Mouse (Mus musculus) liver, adult 2 months (tissue): ENCODE measurements around the gene Nol4l. TPM values are rescaled to one million over a fixed set of nuclear protein-coding genes. Genes with fewer than 3 reads are reported as not detected.

ENCODE experiments used
- DNase-seq: peaks from one replicate; pipeline ENCODE4 v3.0.0-alpha.2; 2011; ENCODE audit warnings: low read depth, low spot score; ENCODE audit errors: extremely low read depth
- H3K27ac ChIP-seq: fragments of 200-500 bp; replicated peaks from 2 replicates; pipeline ENCODE4 v1.5.1; 2012; ENCODE audit warnings: low read depth, mild to moderate bottlenecking, control low read depth, inconsistent platforms, low read length; ENCODE audit not compliant: insufficient read depth
- H3K27me3 ChIP-seq: fragments of 200-500 bp; 2 replicates; pipeline ENCODE4 v1.6.1; 2012; ENCODE audit warnings: mild to moderate bottlenecking, moderate library complexity, low read length, inconsistent platforms; ENCODE audit not compliant: control insufficient read depth, insufficient read depth
- H3K36me3 ChIP-seq: fragments of 200-500 bp; 2 replicates; pipeline ENCODE4 v1.6.1; 2012; ENCODE audit warnings: low read length, inconsistent platforms; ENCODE audit not compliant: control insufficient read depth, insufficient read depth
- H3K4me1 ChIP-seq: fragments of 200-500 bp; 2 replicates; pipeline ENCODE4 v1.6.1; 2011; ENCODE audit warnings: low read length; ENCODE audit not compliant: control insufficient read depth, insufficient read depth
- H3K4me3 ChIP-seq: fragments of 200-500 bp; 2 replicates; pipeline ENCODE4 v1.5.1; 2011; ENCODE audit warnings: low read depth, mild to moderate bottlenecking, control low read depth, low read length, moderate library complexity; ENCODE audit not compliant: insufficient read depth
- H3K79me2 ChIP-seq: fragments of 200-500 bp; 2 replicates; pipeline ENCODE4 v1.6.1; 2012; ENCODE audit warnings: inconsistent platforms, mild to moderate bottlenecking, low read length, moderate library complexity; ENCODE audit not compliant: control insufficient read depth, insufficient read depth
- H3K9ac ChIP-seq: fragments of 200-500 bp; 2 replicates; pipeline ENCODE4 v1.6.1; 2012; ENCODE audit warnings: low read depth, mild to moderate bottlenecking, control low read depth, inconsistent platforms, low read length
- CTCF ChIP-seq: fragments of 200-500 bp; IDR thresholded peaks from 2 replicates; pipeline ENCODE4 v1.5.1; 2011; ENCODE audit warnings: low read depth, low read length, control low read depth
- POLR2A ChIP-seq: fragments of 200-500 bp; IDR thresholded peaks from 2 replicates; pipeline ENCODE4 v1.6.1; 2011; ENCODE audit warnings: low read length, control low read depth; ENCODE audit not compliant: insufficient read depth; ENCODE audit errors: extremely low read depth
- WGBS: fragments of 180-500 bp; shearing (Covaris S2); methylation state at CpG from one replicate; pipeline ENCODE4 v1.1.7; 2018; 5-methylcytosine and 5-hydroxymethylcytosine counted together
- polyA plus RNA-seq: library from polyadenylated mRNA; depleted of rRNA; stranded (reverse); fragments of >200 nt; gene quantifications from 2 replicates; pipeline ENCODE4 v1.2.3, GENCODE M21; 2012
- total RNA-seq: library from RNA; depleted of rRNA; stranded (reverse); fragments of >200 nt; gene quantifications from 2 replicates; pipeline ENCODE4 v1.2.3, GENCODE M21; 2014

Nol4l gene
- total and polyA plus RNA-seq, 2 experiments, result 0.18 to 0.80 TPM

- 89% methylated on average over 1 of the region's 1 CpGs for WGBS
- H3K79me2 ChIP-seq, result no peaks in the 10 kb centered on the region
- no peak overlapping the region for H3K27ac ChIP-seq
These were observed 4.2 kb upstream of the Nol4l start for GRCm38 (mm10) chr2:153533981-153534380.

DNA sequence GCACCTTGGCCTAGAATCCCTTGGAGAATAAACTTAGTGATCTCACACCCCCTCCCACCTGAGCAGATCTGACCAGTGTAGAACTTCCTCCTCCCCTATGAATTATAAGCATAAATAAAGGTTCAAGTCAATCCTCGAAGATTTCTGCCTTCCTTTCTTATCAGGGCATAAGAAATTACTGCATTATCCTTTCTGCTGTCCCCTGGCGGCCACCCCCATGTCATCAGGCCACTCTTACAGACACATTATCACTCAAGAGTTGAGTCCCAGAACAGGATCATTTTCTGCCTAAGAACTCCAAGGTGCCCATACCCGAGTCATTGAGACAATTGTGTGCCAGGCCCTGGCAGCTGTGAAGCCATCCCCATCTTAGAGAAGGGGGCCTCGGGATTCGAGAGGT, 1.2 kb upstream of the Nol4l start:
- peaks cover 21% of the 10 kb centered on the region for H3K27me3 ChIP-seq
- H3K4me3 ChIP-seq, result no peak overlapping the region
- no peak for TF ChIP-seq POLR2A
- no peak for TF ChIP-seq CTCF
- no peak overlapping the region for H3K9ac ChIP-seq
- no peaks in the 10 kb centered on the region for H3K36me3 ChIP-seq
- DNase-seq, result no peak
- no peak overlapping the region for H3K27ac ChIP-seq
- WGBS, result 80% methylated on average over 5 of the region's 5 CpGs
- no peaks in the 10 kb centered on the region; the same call in 1 of the 2 replicates for H3K4me1 ChIP-seq
- no peaks in the 10 kb centered on the region for H3K79me2 ChIP-seq

More at GRCm38 (mm10) chr2:153533981-153534380, 4.2 kb upstream of the Nol4l start:
- DNase-seq, result no peak
- peaks cover 17% of the 10 kb centered on the region for H3K27me3 ChIP-seq
- H3K9ac ChIP-seq, result no peak overlapping the region
- no peaks in the 10 kb centered on the region for H3K36me3 ChIP-seq
- TF ChIP-seq CTCF (no peak), POLR2A (no peak)
- H3K4me3 ChIP-seq, result no peak overlapping the region
- no peaks in the 10 kb centered on the region; the same call in 1 of the 2 replicates for H3K4me1 ChIP-seq

- WGBS, result 1% methylated on average over 46 of the region's 53 CpGs
- no peaks in the 10 kb centered on the region for H3K79me2 ChIP-seq
- H3K9ac ChIP-seq, result peak overlapping the region; percentile 62
- no peak overlapping the region for H3K27ac ChIP-seq
- no peaks in the 10 kb centered on the region; the same call in 1 of the 2 replicates for H3K4me1 ChIP-seq
- H3K4me3 ChIP-seq, result peak overlapping the region; percentile 72
- TF ChIP-seq POLR2A, result no peak
- TF ChIP-seq CTCF, result no peak
- no peaks in the 10 kb centered on the region for H3K36me3 ChIP-seq
- DNase-seq, result no peak
- H3K27me3 ChIP-seq, result peaks cover 21% of the 10 kb centered on the region
These were observed 398 bp downstream of the Nol4l start for GRCm38 (mm10) chr2:153529365-153529781.

DNA sequence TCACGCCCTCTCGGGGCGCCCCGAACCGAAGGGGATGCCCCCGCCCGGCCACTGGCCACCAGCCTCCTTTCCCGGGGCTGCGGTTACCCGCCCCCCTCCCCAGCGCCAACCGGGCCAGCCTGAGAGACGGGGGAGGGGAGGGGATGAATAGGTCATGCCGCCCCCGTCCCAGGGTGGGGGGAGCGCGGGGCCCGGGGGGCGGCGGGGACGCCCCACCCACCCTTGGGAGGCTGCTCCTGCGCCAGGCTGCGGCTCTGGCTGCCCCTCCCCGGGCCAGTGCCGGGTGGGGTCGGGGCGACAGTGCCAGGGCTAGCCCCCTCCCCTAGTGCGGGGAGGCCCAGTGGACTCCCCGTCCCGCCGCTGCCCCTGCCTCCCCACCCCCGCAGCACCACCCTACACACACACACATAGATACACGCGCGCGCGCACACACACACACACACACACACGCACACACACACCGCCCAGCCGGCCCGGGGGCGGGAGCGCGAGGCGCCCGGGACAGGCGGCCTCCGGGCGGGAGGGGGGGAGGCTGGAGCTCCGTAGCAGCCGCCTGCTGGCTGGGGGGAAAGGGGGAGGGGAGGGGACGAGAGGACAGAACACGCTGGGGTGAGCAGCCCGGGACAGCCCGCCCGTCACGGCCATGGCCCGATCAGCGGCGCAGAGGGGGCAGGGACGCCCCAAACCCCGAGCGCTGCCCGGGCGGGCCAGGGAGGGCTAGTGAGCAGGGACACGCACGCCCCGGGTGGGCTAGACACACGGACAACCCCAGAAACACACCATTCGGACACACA, 1.0 kb downstream of the Nol4l start:
- peak overlapping the region; percentile 72; the same call in 1 of the 2 replicates for H3K4me3 ChIP-seq
- H3K27me3 ChIP-seq, result peaks cover 21% of the 10 kb centered on the region
- TF ChIP-seq CTCF, result no peak
- TF ChIP-seq POLR2A, result no peak
- peak overlapping the region; percentile 62 for H3K9ac ChIP-seq
- H3K4me1 ChIP-seq, result no peaks in the 10 kb centered on the region; the same call in 1 of the 2 replicates
- WGBS, result 2% methylated on average over 36 of the region's 70 CpGs
- no peaks in the 10 kb centered on the region for H3K79me2 ChIP-seq
- no peaks in the 10 kb centered on the region for H3K36me3 ChIP-seq
- DNase-seq, result no peak
- H3K27ac ChIP-seq, result no peak overlapping the region

DNA sequence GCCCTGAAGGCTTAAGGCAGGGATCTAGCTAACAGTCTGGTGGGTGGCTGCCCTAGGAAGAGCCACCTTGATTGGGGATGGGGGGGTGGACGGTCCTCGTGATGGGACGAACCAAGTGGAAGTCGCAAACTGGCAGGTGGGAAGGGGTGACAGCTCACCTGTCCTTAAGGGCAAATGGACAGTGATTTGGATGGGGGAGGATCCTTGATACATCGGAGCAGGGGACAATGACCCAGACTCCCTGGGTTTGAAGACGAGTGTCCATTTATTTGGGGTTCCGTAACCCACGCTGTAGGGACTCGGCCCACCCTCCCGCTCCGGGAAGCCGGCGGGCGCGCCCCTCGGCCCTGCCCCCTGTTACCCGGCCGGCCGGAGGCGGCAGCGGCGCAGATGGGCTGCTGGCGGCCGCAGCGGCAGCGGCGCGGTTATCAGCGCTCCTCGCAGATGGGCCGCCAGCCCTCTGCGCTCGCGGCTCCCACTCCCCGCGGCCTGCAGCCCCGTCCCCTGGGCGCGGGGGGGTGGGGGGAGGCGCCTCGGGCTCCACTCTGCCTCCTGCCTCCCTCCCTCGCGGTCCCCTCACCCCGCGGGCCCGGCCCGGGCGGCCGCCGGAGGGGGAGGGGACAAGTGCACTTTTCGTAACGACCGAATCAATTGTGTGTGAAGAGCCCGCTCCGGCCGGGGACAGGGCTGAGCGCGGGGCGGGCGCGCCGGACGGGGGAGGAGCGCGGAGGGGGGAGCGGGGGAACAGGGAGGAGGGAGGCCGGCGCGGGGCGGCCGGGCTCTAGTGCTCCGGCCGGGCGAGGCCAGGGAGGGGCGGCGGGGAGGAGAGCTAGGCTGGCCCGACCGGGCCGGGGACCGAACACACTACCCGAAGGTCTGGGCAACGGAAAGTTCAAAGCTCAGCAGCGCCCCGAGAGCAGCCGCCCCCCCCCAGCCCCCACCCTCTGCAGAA, 1.9 kb downstream of the Nol4l start:
- no peaks in the 10 kb centered on the region for H3K36me3 ChIP-seq
- WGBS, result 11% methylated on average over 73 of the region's 85 CpGs
- DNase-seq, result no peak
- H3K4me1 ChIP-seq, result no peaks in the 10 kb centered on the region; the same call in 1 of the 2 replicates
- no peak for TF ChIP-seq POLR2A
- TF ChIP-seq CTCF, result no peak
- no peak overlapping the region for H3K27ac ChIP-seq
- no peaks in the 10 kb centered on the region for H3K79me2 ChIP-seq
- H3K9ac ChIP-seq, result peak overlapping the region; percentile 42
- peak overlapping the region; percentile 72 for H3K4me3 ChIP-seq
- H3K27me3 ChIP-seq, result peaks cover 21% of the 10 kb centered on the region
